Mouse (Mus musculus) hindbrain, embryonic 14.5 days (tissue): Measurements from ENCODE around the gene Slc4a2. TPM values are rescaled to one million over a fixed set of nuclear protein-coding genes. Genes with fewer than 3 reads are reported as not detected.

Experiments used
- ATAC-seq: fragments of 200-750 bp; cut with Nextera tagmentation; 2 replicates; pipeline ENCODE4 v1.8.0; 2017; ENCODE audit warnings: moderate number of reproducible peaks, mild to moderate bottlenecking, moderate TSS enrichment, moderate library complexity; ENCODE audit not compliant: low FRiP score
- DNase-seq: peaks from one replicate; pipeline ENCODE4 v3.0.0-alpha.2; 2015; ENCODE audit warnings: low spot score
- H3K27ac ChIP-seq: fragments of 300-500 bp; sonication (generic); 2 replicates; pipeline ENCODE4 v1.5.1; 2014; ENCODE audit warnings: mild to moderate bottlenecking, moderate library complexity
- H3K27me3 ChIP-seq: fragments of 300-500 bp; sonication (generic); 2 replicates; pipeline ENCODE4 v1.6.1; 2014; ENCODE audit warnings: mild to moderate bottlenecking, low read length, mixed read lengths; ENCODE audit not compliant: control insufficient read depth, insufficient read depth
- H3K36me3 ChIP-seq: fragments of 300-500 bp; sonication (generic); replicated peaks from 2 replicates; pipeline ENCODE4 v1.6.1; 2014; ENCODE audit not compliant: control insufficient read depth, insufficient read depth
- H3K4me1 ChIP-seq: fragments of 300-500 bp; sonication (generic); replicated peaks from 2 replicates; pipeline ENCODE4 v1.6.1; 2014; ENCODE audit warnings: antibody characterized with exemption, low read length, mixed read lengths; ENCODE audit not compliant: control insufficient read depth, insufficient read depth
- H3K4me2 ChIP-seq: fragments of 300-500 bp; sonication (generic); replicated peaks from 2 replicates; pipeline ENCODE4 v1.6.1; 2014; ENCODE audit warnings: mild to moderate bottlenecking, moderate library complexity
- H3K4me3 ChIP-seq: fragments of 300-500 bp; sonication (generic); replicated peaks from 2 replicates; pipeline ENCODE4 v1.5.1; 2014; ENCODE audit warnings: mild to moderate bottlenecking, low read length
- H3K9ac ChIP-seq: fragments of 300-500 bp; sonication (generic); 2 replicates; pipeline ENCODE4 v1.6.1; 2014
- H3K9me3 ChIP-seq: fragments of 300-500 bp; sonication (generic); 2 replicates; pipeline ENCODE4 v1.6.1; 2016; ENCODE audit warnings: low read length; ENCODE audit not compliant: control insufficient read depth
- WGBS: fragments of 180-500 bp; shearing (Covaris S2); extraction: QIAGEN DNeasy Blood & Tissue Kit; methylation state at CpG from one replicate; pipeline ENCODE4 v1.1.7; 2014; 5-methylcytosine and 5-hydroxymethylcytosine counted together
- polyA plus RNA-seq: library from polyadenylated mRNA; unstranded; fragments of >200 nt; fragmentation: Nextera tagmentation; extraction: Ambion mirVana; gene quantifications from 2 replicates; pipeline ENCODE4 v1.2.1, GENCODE M21; 2014

The Slc4a2 gene
- polyA plus RNA-seq, 1 experiment from 2014 or later = 23.6 TPM

- no peak for DNase-seq
- Histone ChIP-seq H3K9me3 (no peaks in the 10 kb centered on the region), H3K4me2 (no peak overlapping the region), H3K4me1 (no peaks in the 10 kb centered on the region), H3K9ac (no peak overlapping the region), H3K27ac (no peak overlapping the region), H3K27me3 (no peaks in the 10 kb centered on the region), H3K36me3 (peaks cover 55% of the 10 kb centered on the region), H3K4me3 (no peak overlapping the region)
- no peak for ATAC-seq
- 78% methylated on average over 6 of the region's 6 CpGs for WGBS
These were observed 18.9 kb upstream of the Slc4a2 start for GRCm38 (mm10) chr5:24404594-24405360.

GRCm38 (mm10) chr5:24405389-24405876 lies 18.2 kb upstream of the Slc4a2 start:
- no peak overlapping the region for H3K4me3 ChIP-seq
- H3K9me3 ChIP-seq = no peaks in the 10 kb centered on the region
- no peak overlapping the region for H3K4me2 ChIP-seq
- H3K27me3 ChIP-seq = no peaks in the 10 kb centered on the region
- no peak overlapping the region for H3K27ac ChIP-seq
- 78% methylated on average over 3 of the region's 3 CpGs for WGBS
- DNase-seq (no peak), ATAC-seq (no peak)
- peaks cover 48% of the 10 kb centered on the region for H3K36me3 ChIP-seq
- H3K9ac ChIP-seq = no peak overlapping the region
- no peaks in the 10 kb centered on the region for H3K4me1 ChIP-seq

DNA sequence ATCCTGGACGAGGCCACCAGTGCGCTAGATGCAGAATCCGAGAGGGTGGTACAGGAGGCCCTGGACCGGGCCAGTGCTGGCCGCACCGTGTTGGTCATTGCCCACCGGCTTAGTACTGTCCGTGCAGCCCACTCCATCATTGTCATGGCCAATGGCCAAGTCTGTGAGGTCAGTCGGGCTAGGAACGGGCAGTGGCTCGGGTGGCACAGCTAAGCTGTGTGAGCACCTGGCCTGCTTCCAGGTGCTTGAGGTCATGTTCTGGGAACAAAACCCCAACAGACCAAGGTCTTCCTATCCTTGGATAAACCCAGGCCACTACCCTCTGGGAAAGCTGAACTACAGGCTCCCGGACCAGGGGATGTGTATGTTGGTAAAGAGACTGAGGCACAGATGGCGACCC lies 15.0 kb upstream of the Slc4a2 start:
- Histone ChIP-seq H3K4me1 (0 out of 2 replicates have a peak, but pooled peaks cover 4% of the 10 kb centered on the region), H3K9me3 (no peaks in the 10 kb centered on the region), H3K4me3 (no peak overlapping the region), H3K27ac (no peak overlapping the region), H3K36me3 (peaks cover 31% of the 10 kb centered on the region), H3K27me3 (no peaks in the 10 kb centered on the region), H3K4me2 (no peak overlapping the region), H3K9ac (no peak overlapping the region)
- ATAC-seq (no peak), DNase-seq (no peak)
- WGBS = 94% methylated on average over 13 of the region's 13 CpGs

DNA sequence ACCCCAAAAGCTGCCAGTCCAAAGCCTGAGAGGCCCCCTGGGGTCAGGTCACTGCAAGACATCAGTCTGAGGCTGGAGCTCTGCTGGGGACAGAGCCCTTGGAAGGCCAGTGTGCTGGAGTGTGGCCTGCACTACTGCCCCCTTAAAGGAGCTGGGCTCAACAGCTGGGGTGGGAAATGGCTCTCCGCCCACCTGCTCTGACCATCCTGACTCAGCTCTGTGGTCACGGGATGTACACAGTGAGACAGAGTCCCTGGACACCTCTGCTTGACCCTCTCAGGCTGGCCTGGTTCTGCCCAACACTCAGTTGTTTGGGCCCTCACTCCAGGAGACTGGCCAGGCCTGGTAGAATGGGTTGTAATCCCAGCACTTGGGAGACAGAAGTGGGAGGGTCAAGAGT lies 14.2 kb upstream of the Slc4a2 start:
- no peak overlapping the region for H3K27ac ChIP-seq
- 0 out of 2 replicates have a peak, but pooled peaks cover 4% of the 10 kb centered on the region for H3K4me1 ChIP-seq
- H3K27me3 ChIP-seq = no peaks in the 10 kb centered on the region
- WGBS = 83% methylated on average over 2 of the region's 2 CpGs
- no peak for DNase-seq
- no peaks in the 10 kb centered on the region for H3K9me3 ChIP-seq
- no peak overlapping the region for H3K4me3 ChIP-seq
- H3K9ac ChIP-seq = no peak overlapping the region
- no peak for ATAC-seq
- peaks cover 23% of the 10 kb centered on the region for H3K36me3 ChIP-seq
- H3K4me2 ChIP-seq = no peak overlapping the region

- Histone ChIP-seq H3K36me3 (peaks cover 13% of the 10 kb centered on the region; the same call in 1 of the 2 replicates), H3K9me3 (no peaks in the 10 kb centered on the region), H3K4me2 (no peak overlapping the region), H3K27me3 (no peaks in the 10 kb centered on the region), H3K4me3 (no peak overlapping the region), H3K27ac (no peak overlapping the region), H3K4me1 (peaks cover 11% of the 10 kb centered on the region; the same call in 1 of the 2 replicates), H3K9ac (no peak overlapping the region)
- ATAC-seq (no peak), DNase-seq (no peak)
- 91% methylated on average over 2 of the region's 2 CpGs for WGBS
These were observed 11.6 kb upstream of the Slc4a2 start for GRCm38 (mm10) chr5:24412063-24412462.

GRCm38 (mm10) chr5:24413042-24413693 lies 10.5 kb upstream of the Slc4a2 start, which contains the start of gene Asic3:
Asic3 (plus strand) TSS chr5:24413392.
- Histone ChIP-seq H3K4me3 (no peak within 1 kb of the TSS), H3K27me3 (no peaks in the 10 kb centered on the region), H3K27ac (no peak within 1 kb of the TSS), H3K4me1 (peaks cover 11% of the 10 kb centered on the region; the same call in 1 of the 2 replicates), H3K9me3 (no peaks in the 10 kb centered on the region), H3K9ac (no peak within 1 kb of the TSS), H3K36me3 (0 out of 2 replicates have a peak, but pooled peaks cover 4% of the 10 kb centered on the region), H3K4me2 (no peak within 1 kb of the TSS)
- ATAC-seq (no peak), DNase-seq (no peak)
- WGBS = 54% methylated on average over 11 of the region's 11 CpGs

- 85% methylated on average over 13 of the region's 13 CpGs for WGBS
- Histone ChIP-seq H3K27me3 (no peaks in the 10 kb centered on the region), H3K4me3 (no peak overlapping the region), H3K36me3 (peaks cover 9% of the 10 kb centered on the region; the same call in 1 of the 2 replicates), H3K9me3 (no peaks in the 10 kb centered on the region), H3K9ac (no peak overlapping the region), H3K4me1 (peaks cover 11% of the 10 kb centered on the region; the same call in 1 of the 2 replicates), H3K27ac (no peak overlapping the region), H3K4me2 (no peak overlapping the region)
- DNase-seq = no peak
- no peak for ATAC-seq
These were observed 9.7 kb upstream of the Slc4a2 start for GRCm38 (mm10) chr5:24413938-24414337.

GRCm38 (mm10) chr5:24416222-24416736 lies 7.4 kb upstream of the Slc4a2 start:
- peaks cover 28% of the 10 kb centered on the region for H3K36me3 ChIP-seq
- H3K9me3 ChIP-seq = no peaks in the 10 kb centered on the region
- no peak overlapping the region for H3K4me3 ChIP-seq
- H3K9ac ChIP-seq = no peak overlapping the region; the same call in 1 of the 2 replicates
- peaks cover 11% of the 10 kb centered on the region; the same call in 1 of the 2 replicates for H3K4me1 ChIP-seq
- 4% methylated on average over 21 of the region's 21 CpGs for WGBS
- H3K27me3 ChIP-seq = no peaks in the 10 kb centered on the region
- no peak overlapping the region for H3K27ac ChIP-seq
- ATAC-seq (peak; percentile 72; the same call in 1 of the 2 replicates), DNase-seq (peak; percentile 66)
- peak overlapping the region; percentile 27 for H3K4me2 ChIP-seq

GRCm38 (mm10) chr5:24417587-24417986 lies 6.0 kb upstream of the Slc4a2 start:
- ATAC-seq (no peak), DNase-seq (no peak)
- no peaks in the 10 kb centered on the region for H3K9me3 ChIP-seq
- 89% methylated on average over 10 of the region's 10 CpGs for WGBS
- H3K27ac ChIP-seq = no peak overlapping the region
- no peak overlapping the region for H3K4me2 ChIP-seq
- no peaks in the 10 kb centered on the region for H3K27me3 ChIP-seq
- no peak overlapping the region for H3K9ac ChIP-seq
- peaks cover 28% of the 10 kb centered on the region for H3K36me3 ChIP-seq
- H3K4me1 ChIP-seq = peaks cover 20% of the 10 kb centered on the region
- H3K4me3 ChIP-seq = no peak overlapping the region
